Mouse (Mus musculus): ENCODE data around the gene Rufy4.

DNA sequence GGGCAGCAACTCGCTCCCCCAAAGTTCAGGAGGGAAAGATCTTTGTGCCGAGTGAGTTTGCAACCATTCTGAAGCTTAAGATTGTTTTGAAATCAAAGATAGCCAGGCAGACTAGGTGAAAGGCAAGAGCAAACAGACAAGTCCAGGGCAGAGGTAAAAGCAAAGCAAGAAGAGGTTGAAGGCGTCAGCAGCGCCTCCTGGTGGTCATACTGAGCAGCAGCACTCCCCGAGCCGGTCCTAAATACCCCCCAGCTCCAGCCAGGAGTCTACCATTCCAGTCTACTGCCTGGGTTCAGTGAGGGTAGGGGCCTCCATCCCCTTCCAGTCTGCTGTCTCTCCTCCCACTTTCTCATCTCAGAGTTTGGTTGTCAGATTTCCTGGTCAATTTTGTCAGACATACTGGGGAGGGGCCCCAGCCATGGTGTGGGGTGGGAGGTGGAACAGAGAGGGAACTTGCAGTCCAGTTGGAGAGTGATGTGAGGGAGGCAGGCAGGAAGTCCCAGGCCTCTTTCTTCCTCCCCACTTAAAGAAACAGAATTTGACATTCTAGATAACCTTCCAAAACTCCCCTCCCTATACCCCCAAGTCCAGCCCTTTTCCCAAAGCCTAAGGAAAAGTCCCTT, 42.4 kb upstream of the Rufy4 start:
- peak; percentile 57 for TF ChIP-seq CTCF (IDR thresholded peaks at IDR 0.05; ENCODE audit: borderline replicate concordance, insufficient read depth, low read depth, low read length)
- no peak for TF ChIP-seq POLR2A (IDR thresholded peaks at IDR 0.05; ENCODE audit: borderline replicate concordance, insufficient read depth, low read length)
